Mouse (Mus musculus) embryonic facial prominence, embryonic 14.5 days (tissue): ENCODE measurements around the gene Itgb7. TPM values are rescaled to one million over a fixed set of nuclear protein-coding genes. Genes with fewer than 3 reads are reported as not detected.

ENCODE experiments used
- ATAC-seq: fragments of 200-750 bp; cut with Nextera tagmentation; 2 replicates; pipeline ENCODE4 v1.8.0; 2017; ENCODE audit warnings: low read depth, moderate number of reproducible peaks, moderate TSS enrichment
- DNase-seq: peaks from one replicate; pipeline ENCODE4 v3.0.0-alpha.2; 2015; ENCODE audit warnings: low spot score
- H3K27ac ChIP-seq: fragments of 300-500 bp; sonication (generic); replicated peaks from 2 replicates; pipeline ENCODE4 v1.5.1; 2014; ENCODE audit warnings: low read depth, mild to moderate bottlenecking, low read length, moderate library complexity
- H3K27me3 ChIP-seq: fragments of 300-500 bp; sonication (generic); replicated peaks from 2 replicates; pipeline ENCODE4 v1.6.1; 2014; ENCODE audit warnings: low read length; ENCODE audit not compliant: control insufficient read depth, insufficient read depth
- H3K36me3 ChIP-seq: fragments of 300-500 bp; sonication (generic); 2 replicates; pipeline ENCODE4 v1.6.1; 2014; ENCODE audit warnings: low read length, mixed read lengths; ENCODE audit not compliant: control insufficient read depth, insufficient read depth
- H3K4me1 ChIP-seq: fragments of 300-500 bp; sonication (generic); 2 replicates; pipeline ENCODE4 v1.6.1; 2014; ENCODE audit warnings: antibody characterized with exemption, low read length; ENCODE audit not compliant: control insufficient read depth, insufficient read depth
- H3K4me2 ChIP-seq: fragments of 300-500 bp; sonication (generic); 2 replicates; pipeline ENCODE4 v1.6.1; 2014; ENCODE audit warnings: low read depth, mild to moderate bottlenecking, low read length, moderate library complexity, mixed read lengths
- H3K4me3 ChIP-seq: fragments of 300-500 bp; sonication (generic); 2 replicates; pipeline ENCODE4 v1.5.1; 2014; ENCODE audit warnings: low read depth, mild to moderate bottlenecking, low read length
- H3K9ac ChIP-seq: fragments of 300-500 bp; sonication (generic); 2 replicates; pipeline ENCODE4 v1.6.1; 2014; ENCODE audit warnings: low read depth, mild to moderate bottlenecking, low read length, moderate library complexity, mixed read lengths
- H3K9me3 ChIP-seq: fragments of 300-500 bp; sonication (generic); 2 replicates; pipeline ENCODE4 v1.6.1; 2016; ENCODE audit warnings: low read length; ENCODE audit not compliant: control insufficient read depth
- WGBS: fragments of 180-500 bp; shearing (Covaris S2); extraction: QIAGEN DNeasy Blood & Tissue Kit; methylation state at CpG from one replicate; pipeline ENCODE4 v1.1.7; 2014; 5-methylcytosine and 5-hydroxymethylcytosine counted together
- polyA plus RNA-seq: library from polyadenylated mRNA; unstranded; fragments of >200 nt; fragmentation: Nextera tagmentation; extraction: Ambion mirVana; gene quantifications from 2 replicates; pipeline ENCODE4 v1.2.1, GENCODE M21; 2014

Gene Itgb7
- 2.1 and 4.1 TPM in 2 replicates for polyA plus RNA-seq

- WGBS: 55% methylated on average over 6 of the region's 6 CpGs
- Histone ChIP-seq H3K4me1 (no peaks in the 10 kb centered on the region), H3K27me3 (no peaks in the 10 kb centered on the region), H3K36me3 (peaks cover 24% of the 10 kb centered on the region), H3K27ac (no peak within 1 kb of the TSS), H3K4me2 (no peak within 1 kb of the TSS), H3K4me3 (no peak within 1 kb of the TSS), H3K9me3 (no peaks in the 10 kb centered on the region), H3K9ac (no peak within 1 kb of the TSS)
- DNase-seq (no peak), ATAC-seq (no peak)
Observed at GRCm38 (mm10) chr15:102231748-102232147, at the start of gene Itgb7. TSS of gene Itgb7 (minus strand) at chr15:102231944.

GRCm38 (mm10) chr15:102280623-102281022 lies 48.9 kb upstream of the Itgb7 start:
- Histone ChIP-seq H3K27ac (no peak overlapping the region), H3K4me1 (peaks cover 10% of the 10 kb centered on the region; the same call in 1 of the 2 replicates), H3K9me3 (no peaks in the 10 kb centered on the region), H3K9ac (peak overlapping the region; percentile 81; the same call in 1 of the 2 replicates), H3K4me2 (peak overlapping the region; percentile 95), H3K4me3 (peak overlapping the region; percentile 85), H3K36me3 (peaks cover 27% of the 10 kb centered on the region), H3K27me3 (no peaks in the 10 kb centered on the region)
- DNase-seq: no peak
- ATAC-seq: no peak
- WGBS: 95% methylated on average over 19 of the region's 19 CpGs

- H3K27me3 ChIP-seq: no peaks in the 10 kb centered on the region
- H3K36me3 ChIP-seq: peaks cover 27% of the 10 kb centered on the region
- peak overlapping the region; percentile 81 for H3K9ac ChIP-seq
- peak overlapping the region; percentile 87 for H3K27ac ChIP-seq
- ATAC-seq: peak; percentile 42
- DNase-seq: peak; percentile 68
- WGBS: 30% methylated on average over 9 of the region's 13 CpGs
- H3K4me1 ChIP-seq: peaks cover 10% of the 10 kb centered on the region; the same call in 1 of the 2 replicates
- no peaks in the 10 kb centered on the region for H3K9me3 ChIP-seq
- peak overlapping the region; percentile 85 for H3K4me3 ChIP-seq
- H3K4me2 ChIP-seq: peak overlapping the region; percentile 95
Observed at GRCm38 (mm10) chr15:102279783-102280520, 48.2 kb upstream of the Itgb7 start.

- DNase-seq (peak; percentile 96), ATAC-seq (peak; percentile 96)
- H3K9ac ChIP-seq: peak within 1 kb of the TSS; percentile 81
- peak within 1 kb of the TSS; percentile 87 for H3K27ac ChIP-seq
- H3K4me3 ChIP-seq: peak within 1 kb of the TSS; percentile 85
- no peaks in the 10 kb centered on the region for H3K9me3 ChIP-seq
- WGBS: under 1% methylated on average over 32 of the region's 65 CpGs
- no peaks in the 10 kb centered on the region for H3K27me3 ChIP-seq
- peak within 1 kb of the TSS; percentile 95 for H3K4me2 ChIP-seq
- H3K36me3 ChIP-seq: peaks cover 27% of the 10 kb centered on the region
- H3K4me1 ChIP-seq: peaks cover 10% of the 10 kb centered on the region; the same call in 1 of the 2 replicates
Observed at GRCm38 (mm10) chr15:102279092-102279782, 47.5 kb upstream of the Itgb7 start, which contains the start of gene Mfsd5. TSS of gene Mfsd5 (plus strand) at chr15:102279454.

GRCm38 (mm10) chr15:102278726-102279091 lies 47.0 kb upstream of the Itgb7 start:
- peaks cover 10% of the 10 kb centered on the region; the same call in 1 of the 2 replicates for H3K4me1 ChIP-seq
- H3K4me2 ChIP-seq: peak overlapping the region; percentile 95
- H3K27ac ChIP-seq: peak overlapping the region; percentile 87
- no peak for DNase-seq
- WGBS: 35% methylated on average over 7 of the region's 7 CpGs
- peaks cover 27% of the 10 kb centered on the region for H3K36me3 ChIP-seq
- no peaks in the 10 kb centered on the region for H3K9me3 ChIP-seq
- H3K27me3 ChIP-seq: no peaks in the 10 kb centered on the region
- H3K9ac ChIP-seq: peak overlapping the region; percentile 81
- H3K4me3 ChIP-seq: peak overlapping the region; percentile 85
- ATAC-seq: no peak

- Histone ChIP-seq H3K9ac (no peak overlapping the region), H3K27me3 (no peaks in the 10 kb centered on the region), H3K27ac (no peak overlapping the region), H3K36me3 (no peaks in the 10 kb centered on the region), H3K4me3 (no peak overlapping the region), H3K9me3 (no peaks in the 10 kb centered on the region), H3K4me2 (no peak overlapping the region), H3K4me1 (peaks cover 20% of the 10 kb centered on the region; the same call in 1 of the 2 replicates)
- no peak for DNase-seq
- WGBS: 71% methylated on average over 6 of the region's 6 CpGs
- ATAC-seq: no peak
Observed at GRCm38 (mm10) chr15:102273982-102274716, 42.4 kb upstream of the Itgb7 start.

- no peaks in the 10 kb centered on the region for H3K36me3 ChIP-seq
- H3K9ac ChIP-seq: peak overlapping the region; percentile 57; the same call in 1 of the 2 replicates
- peak overlapping the region; percentile 65 for H3K4me2 ChIP-seq
- 20% methylated on average over 3 of the region's 3 CpGs for WGBS
- H3K4me1 ChIP-seq: peaks cover 20% of the 10 kb centered on the region; the same call in 1 of the 2 replicates
- no peaks in the 10 kb centered on the region for H3K9me3 ChIP-seq
- H3K4me3 ChIP-seq: peak overlapping the region; percentile 35; the same call in 1 of the 2 replicates
- ATAC-seq: no peak
- peak; percentile 12 for DNase-seq
- no peak overlapping the region for H3K27ac ChIP-seq
- no peaks in the 10 kb centered on the region for H3K27me3 ChIP-seq
Observed at GRCm38 (mm10) chr15:102271441-102271840, 39.7 kb upstream of the Itgb7 start.

GRCm38 (mm10) chr15:102270274-102270960 lies 38.7 kb upstream of the Itgb7 start, which contains the start of gene Gm9918:
TSS of gene Gm9918 (plus strand) at chr15:102270563.
- peak; percentile 4 for DNase-seq

More at GRCm38 (mm10) chr15:102270274-102270960, 38.7 kb upstream of the Itgb7 start, which contains the start of gene Gm9918:
- Histone ChIP-seq H3K4me2 (peak within 1 kb of the TSS; percentile 65), H3K36me3 (no peaks in the 10 kb centered on the region), H3K4me1 (peaks cover 20% of the 10 kb centered on the region; the same call in 1 of the 2 replicates), H3K9me3 (no peaks in the 10 kb centered on the region), H3K27me3 (no peaks in the 10 kb centered on the region), H3K4me3 (peak within 1 kb of the TSS; percentile 35), H3K9ac (peak within 1 kb of the TSS; percentile 57), H3K27ac (no peak within 1 kb of the TSS)
- 9% methylated on average over 19 of the region's 21 CpGs for WGBS
- ATAC-seq: peak; percentile 76
